In genomic region chr9:113568849-113569248, GRCm38 (mm10) we compare ENCODE assay signal across 26 mouse cellular contexts.
DNase-seq lines count a peak whose midpoint lies in the region; ATAC-seq lines count a peak whose summit lies in the region.
"Had no signal": no experiment of that assay in that cellular context is flagged by ENCODE, and none has a peak within 500 bp of the region (broad histone marks: within the 10 kb centered on the region; RNA-seq: fewer than 3 reads in every experiment).

No protein-coding gene starts in this region.

- ATAC-seq in forebrain, embryonic 14.5 days: no peak
- no peak for ATAC-seq in intestine, embryonic 16.5 days
- ATAC-seq: forebrain, embryonic 15.5 days; hindbrain, postnatal 0 days; inflammation-experienced regulatory T-cells, adult 6 months had no signal

- 89% methylated on average over 1 of the region's 1 CpGs for WGBS in forebrain, embryonic 14.5 days
- WGBS in intestine, embryonic 16.5 days: 74% methylated on average over 1 of the region's 1 CpGs

- H3K9ac ChIP-seq in forebrain, embryonic 14.5 days (ENCODE audit: low read length): no peak overlapping the region
- H3K9ac ChIP-seq in intestine, embryonic 16.5 days (ENCODE audit: low read depth, low read length): no peak overlapping the region
- H3K9ac ChIP-seq: forebrain, embryonic 15.5 days; heart, embryonic 12.5 days; heart, embryonic 15.5 days; hindbrain, embryonic 14.5 days had no signal

- H3K4me3 ChIP-seq in forebrain, embryonic 14.5 days (ENCODE audit: low read depth, low read length): no peak overlapping the region
- H3K4me3 ChIP-seq in intestine, embryonic 16.5 days (ENCODE audit: low read length): no peak overlapping the region
- H3K4me3 ChIP-seq: forebrain, embryonic 10.5 days; forebrain, embryonic 15.5 days; gastrocnemius, adult 2 months; heart, embryonic 12.5 days; heart, embryonic 15.5 days had no signal

- no peak overlapping the region for H3K27ac ChIP-seq in forebrain, embryonic 14.5 days (ENCODE audit: low read depth, low read length)
- H3K27ac ChIP-seq in intestine, embryonic 16.5 days (ENCODE audit: low read length): no peak overlapping the region
- H3K27ac ChIP-seq: forebrain, embryonic 10.5 days; forebrain, embryonic 15.5 days; gastrocnemius, adult 2 months; heart, embryonic 15.5 days; hindbrain, embryonic 14.5 days; hindbrain, postnatal 0 days had no signal

- peak; percentile 26 to 28 for DNase-seq in left cerebral cortex, adult 18-20 months (ENCODE audit: low spot score in 2 of 2)
- no peak for DNase-seq in left cerebral cortex, postnatal 4 days
- DNase-seq in right cerebral cortex, postnatal 36 days (ENCODE audit: low spot score in 2 of 2): peak; percentile 18 to 43
- no peak for DNase-seq in right cerebral cortex, postnatal 14 days
- DNase-seq in Muller cell, postnatal 12 days (ENCODE audit: inconsistent ontology term): peak; percentile 11
- peak; percentile 29 for DNase-seq in telencephalon, adult 2 months (ENCODE audit: low read depth, low spot score)
- no peak for DNase-seq in forebrain, embryonic 14.5 days (ENCODE audit: low spot score)
- DNase-seq: adrenal gland, adult 2 months; adrenal gland, postnatal 14 days; cerebellum, adult 18-20 months; cerebellum, adult 9-10 months; cerebellum, postnatal 14 days; gastrocnemius, adult 2 months; gastrocnemius, postnatal 14 days; heart, adult 18-20 months; heart, postnatal 10 days; heart, postnatal 4 days had no signal

- no peaks in the 10 kb centered on the region for H3K27me3 ChIP-seq in forebrain, embryonic 14.5 days (replicated peaks; ENCODE audit: control insufficient read depth, insufficient read depth, low read length)
- H3K27me3 ChIP-seq in intestine, embryonic 16.5 days (replicated peaks; ENCODE audit: control insufficient read depth, insufficient read depth, low read length): no peaks in the 10 kb centered on the region
- H3K27me3 ChIP-seq: forebrain, embryonic 15.5 days; heart, embryonic 12.5 days; heart, embryonic 15.5 days had no signal

- H3K4me2 ChIP-seq in forebrain, embryonic 14.5 days (ENCODE audit: low read length): no peak overlapping the region
- H3K4me2 ChIP-seq in intestine, embryonic 16.5 days (ENCODE audit: low read depth, low read length): no peak overlapping the region
- H3K4me2 ChIP-seq: forebrain, embryonic 15.5 days; heart, embryonic 12.5 days; heart, embryonic 15.5 days; hindbrain, embryonic 14.5 days had no signal

- intact Hi-C loops in left cerebral cortex, postnatal 4 days (cut with DNase I): no loop called here

- H3K36me3 ChIP-seq in forebrain, embryonic 14.5 days (ENCODE audit: control insufficient read depth, insufficient read depth, low read length): no peaks in the 10 kb centered on the region
- H3K36me3 ChIP-seq in intestine, embryonic 16.5 days (ENCODE audit: control insufficient read depth, insufficient read depth, low read length): no peaks in the 10 kb centered on the region
- H3K36me3 ChIP-seq: forebrain, embryonic 10.5 days; forebrain, embryonic 15.5 days; G1E; heart, embryonic 12.5 days; heart, embryonic 15.5 days had no signal

- no peaks in the 10 kb centered on the region for H3K4me1 ChIP-seq in forebrain, embryonic 14.5 days (ENCODE audit: control insufficient read depth, insufficient read depth, low read length)
- no peaks in the 10 kb centered on the region for H3K4me1 ChIP-seq in intestine, embryonic 16.5 days (ENCODE audit: control insufficient read depth, insufficient read depth, low read length)
- H3K4me1 ChIP-seq: forebrain, embryonic 10.5 days; forebrain, embryonic 15.5 days had no signal

- no peaks in the 10 kb centered on the region for H3K9me3 ChIP-seq in forebrain, embryonic 14.5 days (replicated peaks; ENCODE audit: control insufficient read depth, low read length)
- no peaks in the 10 kb centered on the region for H3K9me3 ChIP-seq in intestine, embryonic 16.5 days (ENCODE audit: control insufficient read depth, low read length)
- H3K9me3 ChIP-seq: forebrain, embryonic 10.5 days; forebrain, embryonic 15.5 days; heart, embryonic 12.5 days; heart, embryonic 15.5 days had no signal

Comparison
In these comparisons a context has a peak if more than half of its experiments do, and no peak if none do; other contexts are left out.
1. DNase-seq: peak in left cerebral cortex, adult 18-20 months (2 of 2), right cerebral cortex, postnatal 36 days (2 of 2), Muller cell, postnatal 12 days (single experiment) and telencephalon, adult 2 months (single experiment); none in left cerebral cortex, postnatal 4 days (single experiment), right cerebral cortex, postnatal 14 days (single experiment) and forebrain, embryonic 14.5 days (single experiment).